Mouse (Mus musculus): ENCODE measurements at regions not wholly inside any gene's neighbourhood (a gene's known extent, or its start where the extent isn't known, plus 50 kb on each side); places are given as distances from the start of the nearest gene placed in this dataset.

GRCm38 (mm10) chr17:59848853-59849252 is 835.7 kb upstream of the Nudt12 start:
- Histone ChIP-seq H3K4me3 (ENCODE audit: low read length) (no peak overlapping the region), H3K36me3 (ENCODE audit: control insufficient read depth, insufficient read depth, low read length) (no peaks in the 10 kb centered on the region), H3K9me3 (ENCODE audit: control insufficient read depth, low read length) (no peaks in the 10 kb centered on the region), H3K27me3 (replicated peaks; ENCODE audit: control insufficient read depth, insufficient read depth, low read length) (no peaks in the 10 kb centered on the region), H3K4me1 (ENCODE audit: control insufficient read depth, insufficient read depth, low read length) (no peaks in the 10 kb centered on the region), H3K27ac (ENCODE audit: low read length) (no peak overlapping the region), H3K9ac (ENCODE audit: low read depth, low read length) (no peak overlapping the region), H3K4me2 (ENCODE audit: low read depth, low read length) (no peak overlapping the region)
- ATAC-seq: no peak
- WGBS: 68% methylated on average over 3 of the region's 3 CpGs

- Histone ChIP-seq H3K27me3 (replicated peaks; ENCODE audit: control insufficient read depth, insufficient read depth, low read length) (no peaks in the 10 kb centered on the region), H3K36me3 (ENCODE audit: control insufficient read depth, insufficient read depth, low read length) (no peaks in the 10 kb centered on the region), H3K9me3 (ENCODE audit: control insufficient read depth, low read length) (no peaks in the 10 kb centered on the region), H3K4me2 (ENCODE audit: low read depth, low read length) (no peak overlapping the region), H3K9ac (ENCODE audit: low read depth, low read length) (no peak overlapping the region), H3K4me1 (ENCODE audit: control insufficient read depth, insufficient read depth, low read length) (no peaks in the 10 kb centered on the region), H3K4me3 (ENCODE audit: low read length) (no peak overlapping the region), H3K27ac (ENCODE audit: low read length) (no peak overlapping the region)
- ATAC-seq: no peak
- 86% methylated on average over 4 of the region's 4 CpGs for WGBS
Measured at GRCm38 (mm10) chr17:59845261-59845819, 832.2 kb upstream of the Nudt12 start.

- H3K4me1 ChIP-seq (ENCODE audit: control insufficient read depth, insufficient read depth, low read length): no peaks in the 10 kb centered on the region
- no peaks in the 10 kb centered on the region for H3K27me3 ChIP-seq (replicated peaks; ENCODE audit: control insufficient read depth, insufficient read depth, low read length)
- no peak overlapping the region for H3K9ac ChIP-seq (ENCODE audit: low read depth, low read length)
- H3K27ac ChIP-seq (ENCODE audit: low read length): no peak overlapping the region
- WGBS: 77% methylated on average over 3 of the region's 3 CpGs
- H3K36me3 ChIP-seq (ENCODE audit: control insufficient read depth, insufficient read depth, low read length): no peaks in the 10 kb centered on the region
- H3K4me3 ChIP-seq (ENCODE audit: low read length): no peak overlapping the region
- H3K4me2 ChIP-seq (ENCODE audit: low read depth, low read length): no peak overlapping the region
- ATAC-seq: no peak
- no peaks in the 10 kb centered on the region for H3K9me3 ChIP-seq (ENCODE audit: control insufficient read depth, low read length)
Measured at GRCm38 (mm10) chr17:59805870-59806269, 792.7 kb upstream of the Nudt12 start.

- Histone ChIP-seq H3K9me3 (ENCODE audit: control insufficient read depth, low read length) (no peaks in the 10 kb centered on the region), H3K27me3 (replicated peaks; ENCODE audit: control insufficient read depth, insufficient read depth, low read length) (no peaks in the 10 kb centered on the region), H3K36me3 (ENCODE audit: control insufficient read depth, insufficient read depth, low read length) (no peaks in the 10 kb centered on the region), H3K9ac (ENCODE audit: low read depth, low read length) (no peak overlapping the region), H3K4me1 (ENCODE audit: control insufficient read depth, insufficient read depth, low read length) (no peaks in the 10 kb centered on the region), H3K4me2 (ENCODE audit: low read depth, low read length) (no peak overlapping the region), H3K27ac (ENCODE audit: low read length) (no peak overlapping the region), H3K4me3 (ENCODE audit: low read length) (no peak overlapping the region)
- no peak for ATAC-seq
Measured at GRCm38 (mm10) chr17:59793434-59793833, 780.3 kb upstream of the Nudt12 start.

GRCm38 (mm10) chr17:59792780-59793179 is 779.6 kb upstream of the Nudt12 start:
- Histone ChIP-seq H3K4me1 (ENCODE audit: control insufficient read depth, insufficient read depth, low read length) (no peaks in the 10 kb centered on the region), H3K4me2 (ENCODE audit: low read depth, low read length) (no peak overlapping the region)
- no peak for ATAC-seq

GRCm38 (mm10) chr17:59774075-59774474 is 760.9 kb upstream of the Nudt12 start:
- no peaks in the 10 kb centered on the region for H3K36me3 ChIP-seq (ENCODE audit: control insufficient read depth, insufficient read depth, low read length)
- no peaks in the 10 kb centered on the region for H3K27me3 ChIP-seq (replicated peaks; ENCODE audit: control insufficient read depth, insufficient read depth, low read length)
- H3K4me2 ChIP-seq (ENCODE audit: low read depth, low read length): no peak overlapping the region
- H3K4me3 ChIP-seq (ENCODE audit: low read length): no peak overlapping the region
- no peaks in the 10 kb centered on the region for H3K4me1 ChIP-seq (ENCODE audit: control insufficient read depth, insufficient read depth, low read length)
- no peak for ATAC-seq
- H3K9ac ChIP-seq (ENCODE audit: low read depth, low read length): no peak overlapping the region
- WGBS: 60% methylated on average over 3 of the region's 3 CpGs
- H3K27ac ChIP-seq (ENCODE audit: low read length): no peak overlapping the region
- no peaks in the 10 kb centered on the region for H3K9me3 ChIP-seq (ENCODE audit: control insufficient read depth, low read length)

More at GRCm38 (mm10) chr17:59792780-59793179, 779.6 kb upstream of the Nudt12 start:
- H3K27me3 ChIP-seq (replicated peaks; ENCODE audit: control insufficient read depth, insufficient read depth, low read length): no peaks in the 10 kb centered on the region
- H3K9me3 ChIP-seq (ENCODE audit: control insufficient read depth, low read length): no peaks in the 10 kb centered on the region
- H3K27ac ChIP-seq (ENCODE audit: low read length): no peak overlapping the region
- 59% methylated on average over 4 of the region's 4 CpGs for WGBS
- no peaks in the 10 kb centered on the region for H3K36me3 ChIP-seq (ENCODE audit: control insufficient read depth, insufficient read depth, low read length)
- no peak overlapping the region for H3K4me3 ChIP-seq (ENCODE audit: low read length)
- H3K9ac ChIP-seq (ENCODE audit: low read depth, low read length): no peak overlapping the region

- Histone ChIP-seq H3K9me3 (ENCODE audit: control insufficient read depth, low read length) (no peaks in the 10 kb centered on the region), H3K9ac (ENCODE audit: low read depth, low read length) (no peak overlapping the region), H3K4me2 (ENCODE audit: low read depth, low read length) (no peak overlapping the region), H3K36me3 (ENCODE audit: control insufficient read depth, insufficient read depth, low read length) (no peaks in the 10 kb centered on the region), H3K4me1 (ENCODE audit: control insufficient read depth, insufficient read depth, low read length) (no peaks in the 10 kb centered on the region), H3K27ac (ENCODE audit: low read length) (no peak overlapping the region), H3K4me3 (ENCODE audit: low read length) (no peak overlapping the region), H3K27me3 (replicated peaks; ENCODE audit: control insufficient read depth, insufficient read depth, low read length) (no peaks in the 10 kb centered on the region)
- ATAC-seq: no peak
- 81% methylated on average over 7 of the region's 7 CpGs for WGBS
Measured at GRCm38 (mm10) chr17:59766580-59766979, 753.4 kb upstream of the Nudt12 start.

GRCm38 (mm10) chr17:59764486-59764885 is 751.3 kb upstream of the Nudt12 start:
- H3K9me3 ChIP-seq (ENCODE audit: control insufficient read depth, low read length): no peaks in the 10 kb centered on the region

GRCm38 (mm10) chr17:59762068-59762467 is 748.9 kb upstream of the Nudt12 start:
- Histone ChIP-seq H3K4me3 (ENCODE audit: low read length) (no peak overlapping the region), H3K9me3 (ENCODE audit: control insufficient read depth, low read length) (no peaks in the 10 kb centered on the region), H3K27ac (ENCODE audit: low read length) (no peak overlapping the region), H3K27me3 (replicated peaks; ENCODE audit: control insufficient read depth, insufficient read depth, low read length) (no peaks in the 10 kb centered on the region), H3K36me3 (ENCODE audit: control insufficient read depth, insufficient read depth, low read length) (no peaks in the 10 kb centered on the region), H3K4me1 (ENCODE audit: control insufficient read depth, insufficient read depth, low read length) (no peaks in the 10 kb centered on the region), H3K9ac (ENCODE audit: low read depth, low read length) (no peak overlapping the region), H3K4me2 (ENCODE audit: low read depth, low read length) (no peak overlapping the region)
- 46% methylated on average over 4 of the region's 4 CpGs for WGBS
- ATAC-seq: no peak

More at GRCm38 (mm10) chr17:59764486-59764885, 751.3 kb upstream of the Nudt12 start:
- no peak overlapping the region for H3K4me2 ChIP-seq (ENCODE audit: low read depth, low read length)
- H3K4me3 ChIP-seq (ENCODE audit: low read length): no peak overlapping the region
- no peak overlapping the region for H3K27ac ChIP-seq (ENCODE audit: low read length)
- H3K4me1 ChIP-seq (ENCODE audit: control insufficient read depth, insufficient read depth, low read length): no peaks in the 10 kb centered on the region
- H3K27me3 ChIP-seq (replicated peaks; ENCODE audit: control insufficient read depth, insufficient read depth, low read length): no peaks in the 10 kb centered on the region
- 74% methylated on average over 2 of the region's 2 CpGs for WGBS
- no peak overlapping the region for H3K9ac ChIP-seq (ENCODE audit: low read depth, low read length)
- H3K36me3 ChIP-seq (ENCODE audit: control insufficient read depth, insufficient read depth, low read length): no peaks in the 10 kb centered on the region
- no peak for ATAC-seq

- H3K4me1 ChIP-seq (ENCODE audit: control insufficient read depth, insufficient read depth, low read length): no peaks in the 10 kb centered on the region
- no peak overlapping the region for H3K9ac ChIP-seq (ENCODE audit: low read depth, low read length)
- WGBS: 83% methylated on average over 5 of the region's 5 CpGs
- H3K27me3 ChIP-seq (replicated peaks; ENCODE audit: control insufficient read depth, insufficient read depth, low read length): no peaks in the 10 kb centered on the region
- H3K4me3 ChIP-seq (ENCODE audit: low read length): no peak overlapping the region
- H3K27ac ChIP-seq (ENCODE audit: low read length): no peak overlapping the region
- H3K9me3 ChIP-seq (ENCODE audit: control insufficient read depth, low read length): no peaks in the 10 kb centered on the region
- H3K36me3 ChIP-seq (ENCODE audit: control insufficient read depth, insufficient read depth, low read length): no peaks in the 10 kb centered on the region
- no peak for ATAC-seq
- no peak overlapping the region for H3K4me2 ChIP-seq (ENCODE audit: low read depth, low read length)
Measured at GRCm38 (mm10) chr17:59760889-59761288, 747.7 kb upstream of the Nudt12 start.

Data from intestine, embryonic 16.5 days (tissue).